Mouse (Mus musculus) cerebellum, adult 2 months (tissue): ENCODE measurements at regions not wholly inside any gene's neighbourhood (a gene's known extent, or its start where the extent isn't known, plus 50 kb on each side); places are given as distances from the start of the nearest gene placed in this dataset.

ENCODE experiments used
- DNase-seq, 2 experiments: peaks; one replicate each; pipeline ENCODE4 v3.0.0; 2021
- H3K27ac ChIP-seq: fragments of 200-500 bp; 2 replicates; pipeline ENCODE4 v1.5.1; 2012; ENCODE audit warnings: low read length, control low read depth, inconsistent platforms; ENCODE audit not compliant: insufficient read depth
- H3K27me3 ChIP-seq: fragments of 200-500 bp; 2 replicates; pipeline ENCODE4 v1.6.1; 2012; ENCODE audit warnings: inconsistent platforms, mild to moderate bottlenecking, low read length, moderate library complexity; ENCODE audit not compliant: control insufficient read depth, insufficient read depth
- H3K4me1 ChIP-seq: fragments of 200-500 bp; 2 replicates; pipeline ENCODE4 v1.6.1; 2011; ENCODE audit warnings: low read length; ENCODE audit not compliant: control insufficient read depth, insufficient read depth
- H3K4me3 ChIP-seq: fragments of 200-500 bp; replicated peaks from 2 replicates; pipeline ENCODE3; 2011; ENCODE audit warnings: mild to moderate bottlenecking, low read depth, low read length, control low read depth; ENCODE audit not compliant: insufficient read depth
- CTCF ChIP-seq: fragments of 200-500 bp; IDR thresholded peaks from 2 replicates; pipeline ENCODE4 v1.5.1; 2011; ENCODE audit warnings: low read depth, mild to moderate bottlenecking, control low read depth, low read length, moderate library complexity, borderline replicate concordance; ENCODE audit not compliant: insufficient read depth
- POLR2A ChIP-seq: fragments of 200-500 bp; IDR thresholded peaks from 2 replicates; pipeline ENCODE4 v1.6.1; 2011; ENCODE audit warnings: low read length, control low read depth, borderline replicate concordance; ENCODE audit not compliant: insufficient read depth
- whole genome bisulfite sequencing: fragments of 180-500 bp; shearing (Covaris S2); methylation state at CpG from one replicate; pipeline ENCODE4 v1.1.7; 2018; 5-methylcytosine and 5-hydroxymethylcytosine counted together

GRCm38 (mm10) chr17:49275421-49275820 lies 152.7 kb upstream of the Mocs1 start:
- no peak overlapping the region for H3K27ac ChIP-seq
- WGBS: 52% methylated on average over 2 of the region's 2 CpGs
- H3K4me3 ChIP-seq: no peak overlapping the region
- no peaks in the 10 kb centered on the region; the same call in 1 of the 2 replicates for H3K27me3 ChIP-seq
- DNase-seq: no peak
- TF ChIP-seq CTCF (no peak), POLR2A (no peak)
- H3K4me1 ChIP-seq: no peaks in the 10 kb centered on the region

DNA sequence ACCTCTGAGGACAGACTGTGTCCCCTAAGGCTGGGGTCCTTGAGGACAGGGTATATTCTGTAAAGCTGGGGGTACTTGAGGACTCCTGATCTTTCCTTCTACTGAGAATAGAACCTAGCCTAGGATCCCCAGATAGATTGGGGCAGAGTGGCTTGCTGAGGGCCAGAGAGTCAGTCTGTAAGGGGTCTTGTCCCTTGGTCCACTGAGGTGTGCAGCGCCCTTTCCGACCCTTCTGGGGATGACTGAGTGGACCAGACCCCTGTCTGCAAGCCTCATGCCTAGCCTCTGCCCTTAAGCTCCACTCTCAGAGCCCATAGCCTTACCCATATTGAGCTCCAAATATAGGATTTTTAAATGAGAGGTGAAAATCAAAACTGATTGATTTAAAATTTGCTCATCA lies 152.2 kb upstream of the Mocs1 start:
- no peak overlapping the region for H3K27ac ChIP-seq
- no peaks in the 10 kb centered on the region; the same call in 1 of the 2 replicates for H3K27me3 ChIP-seq
- DNase-seq: no peak
- TF ChIP-seq POLR2A (no peak), CTCF (no peak)
- H3K4me3 ChIP-seq: no peak overlapping the region
- WGBS: 99% methylated on average over 2 of the region's 2 CpGs
- no peaks in the 10 kb centered on the region for H3K4me1 ChIP-seq

GRCm38 (mm10) chr17:49278541-49278940 lies 149.6 kb upstream of the Mocs1 start:
- H3K27ac ChIP-seq: no peak overlapping the region
- no peaks in the 10 kb centered on the region; the same call in 1 of the 2 replicates for H3K27me3 ChIP-seq
- TF ChIP-seq CTCF (no peak), POLR2A (no peak)
- H3K4me3 ChIP-seq: no peak overlapping the region
- no peak for DNase-seq
- WGBS: 92% methylated on average over 8 of the region's 8 CpGs
- H3K4me1 ChIP-seq: no peaks in the 10 kb centered on the region

DNA sequence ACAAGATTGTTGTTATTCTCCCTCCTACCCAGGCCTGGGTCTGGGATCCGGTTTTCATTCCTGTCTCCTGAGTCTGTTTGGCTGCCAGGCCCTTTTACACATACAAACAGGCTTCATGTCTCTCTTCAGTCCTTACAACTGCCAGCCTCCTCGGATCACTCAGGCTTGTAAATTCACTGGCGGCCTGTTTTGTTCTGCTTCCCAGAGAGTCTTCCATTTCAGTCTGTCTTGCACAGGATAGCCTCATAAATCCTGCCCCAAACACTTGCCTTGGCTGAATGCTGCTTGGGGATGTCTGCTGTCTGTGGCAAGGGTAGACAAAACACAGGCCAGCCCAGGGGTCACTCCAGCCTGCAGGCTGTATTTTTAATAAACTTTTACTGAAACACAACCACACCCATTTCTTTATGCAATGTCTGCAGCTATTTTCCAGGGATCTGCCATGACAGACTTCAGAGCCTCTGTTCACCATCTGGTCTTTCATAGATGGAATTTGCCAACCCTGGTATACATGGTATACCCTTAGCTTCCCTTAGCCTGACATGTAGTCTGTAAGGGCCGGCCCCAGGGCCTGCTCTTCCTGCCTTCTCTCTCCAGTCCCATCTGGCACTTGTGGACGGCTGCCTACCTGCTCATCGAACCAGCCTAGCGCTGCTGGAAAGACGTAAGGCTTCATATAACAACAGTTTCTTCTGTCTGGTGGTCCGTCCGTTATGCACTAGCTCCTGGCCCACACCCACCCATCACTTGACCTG lies 149.0 kb upstream of the Mocs1 start:
- H3K27ac ChIP-seq: no peak overlapping the region

DNA sequence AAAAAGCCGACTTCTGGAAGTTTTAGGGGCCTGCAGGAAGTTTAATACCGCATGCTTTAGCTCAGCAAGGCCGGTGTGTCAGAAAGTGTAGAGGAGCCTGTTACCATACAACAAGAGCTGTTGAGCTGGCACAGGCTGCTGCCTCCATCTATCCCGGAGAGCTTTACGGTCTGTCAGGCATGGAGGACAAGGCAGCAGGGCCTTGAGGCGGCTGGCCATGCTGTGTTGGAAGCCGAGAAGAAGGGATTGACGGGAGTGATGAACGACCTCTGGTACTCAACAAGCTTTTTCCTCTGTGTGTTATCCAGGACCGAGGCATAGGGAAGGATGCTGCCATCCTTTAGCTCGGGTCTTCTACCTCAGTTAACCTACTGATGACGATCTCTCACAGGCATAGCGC lies 146.8 kb upstream of the Mocs1 start:
- TF ChIP-seq POLR2A: no peak
- TF ChIP-seq CTCF: no peak
- Histone ChIP-seq H3K4me1 (no peaks in the 10 kb centered on the region), H3K27me3 (no peaks in the 10 kb centered on the region; the same call in 1 of the 2 replicates), H3K4me3 (no peak overlapping the region), H3K27ac (no peak overlapping the region)
- no peak for DNase-seq
- 81% methylated on average over 13 of the region's 13 CpGs for WGBS

More for the DNA sequence above, 149.0 kb upstream of the Mocs1 start:
- no peak for DNase-seq
- TF ChIP-seq CTCF: no peak
- no peak for TF ChIP-seq POLR2A
- H3K27me3 ChIP-seq: no peaks in the 10 kb centered on the region; the same call in 1 of the 2 replicates
- 50% methylated on average over 10 of the region's 10 CpGs for WGBS
- no peaks in the 10 kb centered on the region for H3K4me1 ChIP-seq
- H3K4me3 ChIP-seq: no peak overlapping the region

DNA sequence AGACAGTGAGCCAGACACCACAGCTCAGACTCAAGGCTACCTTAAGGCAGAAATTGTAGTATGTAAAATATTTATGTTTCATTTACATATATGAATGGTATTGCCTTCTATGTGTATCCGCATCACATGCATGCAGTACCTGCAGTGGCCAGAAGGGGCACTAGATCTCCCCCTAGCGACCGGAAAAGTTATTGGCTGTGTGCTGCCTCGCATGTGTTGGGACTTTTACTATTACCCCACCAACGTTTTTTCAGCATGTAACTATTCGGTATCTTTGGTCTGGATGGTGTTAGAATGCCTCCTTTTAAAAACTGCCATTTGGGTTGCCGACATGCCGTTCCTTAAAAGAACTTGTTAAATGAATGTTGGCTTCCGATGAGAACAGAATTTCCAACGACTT lies 145.7 kb upstream of the Mocs1 start:
- Histone ChIP-seq H3K4me3 (no peak overlapping the region), H3K4me1 (no peaks in the 10 kb centered on the region), H3K27ac (no peak overlapping the region), H3K27me3 (no peaks in the 10 kb centered on the region; the same call in 1 of the 2 replicates)
- 83% methylated on average over 10 of the region's 10 CpGs for WGBS
- TF ChIP-seq POLR2A: no peak
- peak; percentile 41; the same call in 1 of the 2 replicates for TF ChIP-seq CTCF
- no peak for DNase-seq

- no peak for TF ChIP-seq POLR2A
- no peak for TF ChIP-seq CTCF
- H3K4me1 ChIP-seq: no peaks in the 10 kb centered on the region
- 96% methylated on average over 5 of the region's 5 CpGs for WGBS
- DNase-seq: no peak
- H3K4me3 ChIP-seq: no peak overlapping the region
- no peaks in the 10 kb centered on the region; the same call in 1 of the 2 replicates for H3K27me3 ChIP-seq
- H3K27ac ChIP-seq: no peak overlapping the region
Observed at GRCm38 (mm10) chr17:49283491-49283890, 144.7 kb upstream of the Mocs1 start.

DNA sequence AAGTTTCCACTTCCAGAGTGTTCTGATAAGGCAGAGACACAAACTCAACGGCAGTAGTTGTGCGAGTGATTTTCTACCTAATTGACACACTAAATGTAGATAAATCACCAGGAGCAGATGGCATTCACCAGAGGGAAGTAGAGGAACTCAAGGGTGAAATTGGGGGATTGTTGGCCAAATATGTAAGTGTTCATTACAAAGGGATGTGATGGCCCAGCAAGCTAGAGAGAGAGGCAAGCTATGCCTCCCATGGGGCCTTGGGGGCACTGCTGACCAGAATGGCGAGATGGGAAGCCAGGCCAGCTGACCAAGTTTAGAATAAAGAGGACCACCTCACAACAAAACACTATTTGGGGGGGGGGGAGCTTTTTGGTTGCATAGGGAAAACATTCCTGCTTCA lies 136.5 kb upstream of the Mocs1 start:
- 8% methylated on average over 3 of the region's 3 CpGs for WGBS
- no peak overlapping the region for H3K27ac ChIP-seq
- no peaks in the 10 kb centered on the region; the same call in 1 of the 2 replicates for H3K27me3 ChIP-seq
- no peak for TF ChIP-seq POLR2A
- no peak for TF ChIP-seq CTCF
- peak in 1 of 2 experiments; percentile 23 for DNase-seq
- H3K4me3 ChIP-seq: no peak overlapping the region
- H3K4me1 ChIP-seq: no peaks in the 10 kb centered on the region
